Mouse (Mus musculus): ENCODE data around the gene Kdr. TPM values are rescaled to one million over a fixed set of nuclear protein-coding genes. Genes with fewer than 3 reads are reported as not detected.

The Kdr gene
- not detected for polyA plus RNA-seq (2017; shearing (Covaris generic))

DNA sequence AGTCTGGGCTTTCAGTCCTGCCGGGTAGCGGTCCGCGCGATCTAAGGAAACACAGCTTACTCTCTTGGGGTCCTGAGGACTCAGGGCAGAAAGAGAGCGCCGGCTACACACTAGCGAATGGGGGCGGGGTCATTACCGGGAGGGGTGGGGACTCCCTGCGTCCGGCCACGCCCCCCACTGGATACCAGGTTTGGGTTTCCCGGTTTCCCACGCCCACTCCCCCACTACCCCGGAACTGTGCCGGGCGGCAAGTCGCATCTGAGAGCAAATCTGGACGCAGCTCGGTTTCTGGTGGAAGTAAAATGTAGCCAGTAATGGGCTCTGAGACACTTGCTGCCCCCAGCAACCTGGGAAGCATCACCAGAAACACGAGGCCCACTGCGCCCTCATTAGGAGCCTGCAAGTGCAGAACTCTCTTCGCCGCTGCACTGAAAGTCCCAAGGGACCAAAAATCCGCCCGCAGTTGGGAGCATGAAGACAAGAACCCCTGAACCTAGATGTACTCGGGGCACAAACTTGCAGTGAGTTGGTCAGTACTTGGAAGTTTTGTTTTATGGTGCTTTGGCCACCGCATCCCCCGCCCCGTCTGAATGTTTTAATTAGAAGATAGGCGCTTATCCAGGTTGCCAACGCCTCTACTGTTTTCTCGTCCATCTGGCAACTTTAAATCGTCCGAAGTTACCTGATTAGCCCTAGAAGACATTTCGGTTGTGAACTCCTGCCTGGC, at the start of gene Kdr:
Gene Kdr (minus strand): TSS at position 85 of the 727 bp plus-strand sequence.

Other genes with a start within 250 kb of the Kdr start
- gene Srd5a3, start 161.8 kb upstream of the Kdr start, polyA plus RNA-seq (2017; shearing (Covaris generic)): 34.7 TPM
- gene Tmem165, start 205.4 kb upstream of the Kdr start, polyA plus RNA-seq (2017; shearing (Covaris generic)): 5.7 TPM

Data from activated CD4-positive, CD25-positive, alpha-beta regulatory T cell, adult 9 weeks (primary cell).